Mouse (Mus musculus) adrenal gland, adult 10 weeks (tissue): ENCODE measurements around the gene BC061212. TPM values are rescaled to one million over a fixed set of nuclear protein-coding genes. Genes with fewer than 3 reads are reported as not detected.

Source experiments
- polyA plus RNA-seq: library from polyadenylated mRNA; stranded (reverse); fragments of 350-450 nt; fragmentation: Illumina TruSeq; extraction: RNeasy Lipid Tissue Mini Kit (QIAGEN cat#74804); gene quantifications from one replicate; pipeline ENCODE4 v1.2.3, GENCODE M21; 2014; ENCODE audit warnings: low read depth, low replicate concordance

The BC061212 gene
- polyA plus RNA-seq = not detected

DNA sequence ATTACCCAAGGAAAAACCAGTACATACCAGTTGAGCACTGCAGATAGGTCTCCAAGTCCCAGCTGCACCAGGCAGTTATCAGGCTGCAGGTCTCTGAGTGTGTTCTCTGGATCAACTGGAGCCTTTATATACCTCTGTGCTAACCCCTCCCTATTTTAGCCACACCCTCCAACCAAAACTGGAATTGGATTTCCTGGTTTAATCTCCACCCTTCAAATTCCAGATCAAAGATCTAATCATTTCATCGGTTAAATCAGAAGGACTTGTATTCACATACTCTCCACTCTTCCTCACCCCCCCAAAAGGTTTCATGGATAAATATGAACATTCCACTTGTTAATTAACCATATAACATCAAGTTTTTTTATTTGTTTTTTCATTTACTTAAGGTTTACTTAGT, at the start of gene BC061212:
Gene BC061212, minus strand, starts transcription at position 101 of the 400 bp plus-strand sequence.

GRCm38 (mm10) chr5:94076085-94076484, 5.7 kb upstream of the BC061212 start, which contains the start of gene Gm6351:
TSS of gene Gm6351 (plus strand) at chr5:94076385.

Other genes starting within 250 kb of the BC061212 start
- gene Gm7792, start 226.8 kb downstream of the BC061212 start, polyA plus RNA-seq = not detected
- not detected for gene Gm16429, start 141.5 kb downstream of the BC061212 start, polyA plus RNA-seq
- not detected for gene Gm6351, start 5.8 kb upstream of the BC061212 start, polyA plus RNA-seq
- gene Gm3106, start 147.5 kb upstream of the BC061212 start, polyA plus RNA-seq = not detected
- gene A430089I19Rik, start 236.3 kb upstream of the BC061212 start, polyA plus RNA-seq = not detected
- gene Gm6502, start 243.9 kb upstream of the BC061212 start, polyA plus RNA-seq = not detected